Mouse (Mus musculus): ENCODE results near the gene Nags. TPM values are rescaled to one million over a fixed set of nuclear protein-coding genes. Genes with fewer than 3 reads are reported as not detected.
A peak's percentile ranks its signal among the peaks of the same experiment; 100 is the strongest.
"Not testable (repeated sequence)": the region's sequence is repeated elsewhere in the genome, so short reads cannot be mapped to it uniquely, and the experiment has no call there.

The Nags gene
- polyA plus RNA-seq, 1 experiment from 2014 or later = 0.08 TPM

GRCm38 (mm10) chr11:102144957-102145470 lies 299 bp upstream of the Nags start:
- Histone ChIP-seq H3K9me3 (ENCODE audit: control insufficient read depth, low read length) (no peaks in the 10 kb centered on the region), H3K4me2 (ENCODE audit: low read depth, severe bottlenecking) (peak overlapping the region; percentile 63), H3K4me3 (ENCODE audit: low read depth, low read length) (peak overlapping the region; percentile 29), H3K36me3 (ENCODE audit: control insufficient read depth, insufficient read depth, low read length) (no peaks in the 10 kb centered on the region), H3K27ac (replicated peaks; ENCODE audit: low read depth, low read length) (no peak overlapping the region), H3K4me1 (ENCODE audit: control insufficient read depth, insufficient read depth, low read length) (peaks cover 9% of the 10 kb centered on the region), H3K9ac (ENCODE audit: low read length) (no peak overlapping the region), H3K27me3 (ENCODE audit: control insufficient read depth, insufficient read depth, low read length) (peaks cover 54% of the 10 kb centered on the region)
- WGBS = 16% methylated on average over 13 of the region's 13 CpGs
- no peak for DNase-seq (ENCODE audit: low spot score)
- ATAC-seq (ENCODE audit: insufficient number of reproducible peaks, low FRiP score, low TSS enrichment, low read depth) = 0 out of 2 replicates have a peak, but pooled peaks have one; percentile 4

- Histone ChIP-seq H3K4me1 (ENCODE audit: control insufficient read depth, insufficient read depth, low read length) (peaks cover 9% of the 10 kb centered on the region), H3K9ac (ENCODE audit: low read length) (no peak overlapping the region), H3K4me3 (ENCODE audit: low read depth, low read length) (peak overlapping the region; percentile 29), H3K36me3 (ENCODE audit: control insufficient read depth, insufficient read depth, low read length) (no peaks in the 10 kb centered on the region), H3K9me3 (ENCODE audit: control insufficient read depth, low read length) (no peaks in the 10 kb centered on the region), H3K27me3 (ENCODE audit: control insufficient read depth, insufficient read depth, low read length) (peaks cover 54% of the 10 kb centered on the region), H3K27ac (replicated peaks; ENCODE audit: low read depth, low read length) (no peak overlapping the region), H3K4me2 (ENCODE audit: low read depth, severe bottlenecking) (peak overlapping the region; percentile 63)
- WGBS = 3% methylated on average over 16 of the region's 16 CpGs
- DNase-seq (ENCODE audit: low spot score) = peak; percentile 56
- no peak; the same call in 1 of the 2 replicates for ATAC-seq (ENCODE audit: insufficient number of reproducible peaks, low FRiP score, low TSS enrichment, low read depth)
Measured at GRCm38 (mm10) chr11:102146005-102146404, 692 bp downstream of the Nags start.

- peaks cover 54% of the 10 kb centered on the region for H3K27me3 ChIP-seq (ENCODE audit: control insufficient read depth, insufficient read depth, low read length)
- H3K27ac ChIP-seq (replicated peaks; ENCODE audit: low read depth, low read length) = no peak overlapping the region
- H3K36me3 ChIP-seq (ENCODE audit: control insufficient read depth, insufficient read depth, low read length) = no peaks in the 10 kb centered on the region
- DNase-seq (ENCODE audit: low spot score) (peak; percentile 45), ATAC-seq (ENCODE audit: insufficient number of reproducible peaks, low FRiP score, low TSS enrichment, low read depth) (no peak)
- no peak overlapping the region for H3K4me3 ChIP-seq (ENCODE audit: low read depth, low read length)
- peak overlapping the region; percentile 17; the same call in 1 of the 2 replicates for H3K4me2 ChIP-seq (ENCODE audit: low read depth, severe bottlenecking)
- no peaks in the 10 kb centered on the region for H3K9me3 ChIP-seq (ENCODE audit: control insufficient read depth, low read length)
- 14% methylated on average over 17 of the region's 17 CpGs for WGBS
- H3K4me1 ChIP-seq (ENCODE audit: control insufficient read depth, insufficient read depth, low read length) = peaks cover 9% of the 10 kb centered on the region
- 0 out of 2 replicates have a peak overlapping the region, but pooled peaks have one; percentile 17 for H3K9ac ChIP-seq (ENCODE audit: low read length)
Measured at GRCm38 (mm10) chr11:102146531-102146930, 1.2 kb downstream of the Nags start.

- Histone ChIP-seq H3K4me1 (ENCODE audit: control insufficient read depth, insufficient read depth, low read length) (peaks cover 9% of the 10 kb centered on the region), H3K4me3 (ENCODE audit: low read depth, low read length) (no peak overlapping the region), H3K27ac (replicated peaks; ENCODE audit: low read depth, low read length) (no peak overlapping the region), H3K36me3 (ENCODE audit: control insufficient read depth, insufficient read depth, low read length) (no peaks in the 10 kb centered on the region), H3K4me2 (ENCODE audit: low read depth, severe bottlenecking) (peak overlapping the region; percentile 24; the same call in 1 of the 2 replicates), H3K9me3 (ENCODE audit: control insufficient read depth, low read length) (no peaks in the 10 kb centered on the region), H3K9ac (ENCODE audit: low read length) (no peak overlapping the region), H3K27me3 (ENCODE audit: control insufficient read depth, insufficient read depth, low read length) (peaks cover 54% of the 10 kb centered on the region)
- DNase-seq (ENCODE audit: low spot score) = peak; percentile 34
- ATAC-seq (ENCODE audit: insufficient number of reproducible peaks, low FRiP score, low TSS enrichment, low read depth) = no peak
- 12% methylated on average over 34 of the region's 34 CpGs for WGBS
Measured at GRCm38 (mm10) chr11:102147213-102147989, 2.1 kb downstream of the Nags start.

GRCm38 (mm10) chr11:102156039-102156785 lies 10.9 kb downstream of the Nags start, which contains the start of gene Tmem101:
Gene Tmem101 (minus strand): TSS chr11:102156404.
- no peaks in the 10 kb centered on the region for H3K9me3 ChIP-seq (ENCODE audit: control insufficient read depth, low read length)
- DNase-seq (ENCODE audit: low spot score) (peak; percentile 93), ATAC-seq (ENCODE audit: insufficient number of reproducible peaks, low FRiP score, low TSS enrichment, low read depth) (peak; percentile 68; the same call in 1 of the 2 replicates)
- under 1% methylated on average over 37 of the region's 37 CpGs for WGBS
- H3K36me3 ChIP-seq (ENCODE audit: control insufficient read depth, insufficient read depth, low read length) = peaks cover 3% of the 10 kb centered on the region; the same call in 1 of the 2 replicates
- H3K9ac ChIP-seq (ENCODE audit: low read length) = peak within 1 kb of the TSS; percentile 63
- H3K4me2 ChIP-seq (ENCODE audit: low read depth, severe bottlenecking) = peak within 1 kb of the TSS; percentile 86
- peak within 1 kb of the TSS; percentile 48 for H3K4me3 ChIP-seq (ENCODE audit: low read depth, low read length)
- H3K27ac ChIP-seq (replicated peaks; ENCODE audit: low read depth, low read length) = no peak within 1 kb of the TSS
- no peaks in the 10 kb centered on the region for H3K27me3 ChIP-seq (ENCODE audit: control insufficient read depth, insufficient read depth, low read length)
- H3K4me1 ChIP-seq (ENCODE audit: control insufficient read depth, insufficient read depth, low read length) = peaks cover 6% of the 10 kb centered on the region; the same call in 1 of the 2 replicates

- H3K27me3 ChIP-seq (ENCODE audit: control insufficient read depth, insufficient read depth, low read length) = no peaks in the 10 kb centered on the region
- H3K4me1 ChIP-seq (ENCODE audit: control insufficient read depth, insufficient read depth, low read length) = peaks cover 6% of the 10 kb centered on the region; the same call in 1 of the 2 replicates
- H3K4me2 ChIP-seq (ENCODE audit: low read depth, severe bottlenecking) = no peak overlapping the region
- no peak overlapping the region for H3K9ac ChIP-seq (ENCODE audit: low read length)
- H3K36me3 ChIP-seq (ENCODE audit: control insufficient read depth, insufficient read depth, low read length) = peaks cover 3% of the 10 kb centered on the region; the same call in 1 of the 2 replicates
- H3K4me3 ChIP-seq (ENCODE audit: low read depth, low read length) = no peak overlapping the region
- ATAC-seq (ENCODE audit: insufficient number of reproducible peaks, low FRiP score, low TSS enrichment, low read depth) (no peak), DNase-seq (ENCODE audit: low spot score) (no peak)
- no peak overlapping the region for H3K27ac ChIP-seq (replicated peaks; ENCODE audit: low read depth, low read length)
- no peaks in the 10 kb centered on the region for H3K9me3 ChIP-seq (ENCODE audit: control insufficient read depth, low read length)
- WGBS = 7% methylated on average over 1 of the region's 1 CpGs
Measured at GRCm38 (mm10) chr11:102156786-102157089, 11.4 kb downstream of the Nags start.

- H3K27me3 ChIP-seq (ENCODE audit: control insufficient read depth, insufficient read depth, low read length); H3K4me2 ChIP-seq (ENCODE audit: low read depth, severe bottlenecking); H3K4me3 ChIP-seq (ENCODE audit: low read depth, low read length); ATAC-seq (ENCODE audit: insufficient number of reproducible peaks, low FRiP score, low TSS enrichment, low read depth); H3K9me3 ChIP-seq (ENCODE audit: control insufficient read depth, low read length); H3K9ac ChIP-seq (ENCODE audit: low read length); DNase-seq (ENCODE audit: low spot score); H3K27ac ChIP-seq (replicated peaks; ENCODE audit: low read depth, low read length); H3K36me3 ChIP-seq (ENCODE audit: control insufficient read depth, insufficient read depth, low read length); H3K4me1 ChIP-seq (ENCODE audit: control insufficient read depth, insufficient read depth, low read length): not testable (repeated sequence)
- 72% methylated on average over 2 of the region's 2 CpGs for WGBS
Measured at GRCm38 (mm10) chr11:102158024-102158423, 12.7 kb downstream of the Nags start.

- Histone ChIP-seq H3K9ac (ENCODE audit: low read length) (no peak overlapping the region), H3K36me3 (ENCODE audit: control insufficient read depth, insufficient read depth, low read length) (peaks cover 11% of the 10 kb centered on the region), H3K27me3 (ENCODE audit: control insufficient read depth, insufficient read depth, low read length) (no peaks in the 10 kb centered on the region), H3K4me3 (ENCODE audit: low read depth, low read length) (no peak overlapping the region), H3K4me2 (ENCODE audit: low read depth, severe bottlenecking) (no peak overlapping the region), H3K4me1 (ENCODE audit: control insufficient read depth, insufficient read depth, low read length) (peaks cover 6% of the 10 kb centered on the region; the same call in 1 of the 2 replicates), H3K27ac (replicated peaks; ENCODE audit: low read depth, low read length) (no peak overlapping the region), H3K9me3 (ENCODE audit: control insufficient read depth, low read length) (no peaks in the 10 kb centered on the region)
- 83% methylated on average over 5 of the region's 5 CpGs for WGBS
- no peak for ATAC-seq (ENCODE audit: insufficient number of reproducible peaks, low FRiP score, low TSS enrichment, low read depth)
- no peak for DNase-seq (ENCODE audit: low spot score)
Measured at GRCm38 (mm10) chr11:102159781-102160180, 14.5 kb downstream of the Nags start.
